Comparison of ENCODE assay signal across 8 mouse cellular contexts in genomic region chr4:150049157-150049513, GRCm38 (mm10). TPM values are rescaled to one million over a fixed set of nuclear protein-coding genes. Genes with fewer than 3 reads are reported as not detected.
DNase-seq lines count a peak whose midpoint lies in the region; ATAC-seq and TF ChIP-seq lines count a peak whose summit lies in the region.

No protein-coding gene starts in this region.

- H3K9me3 ChIP-seq in hindbrain, embryonic 15.5 days = no peaks in the 10 kb centered on the region
- no peaks in the 10 kb centered on the region for H3K9me3 ChIP-seq in midbrain, embryonic 15.5 days

- H3K9ac ChIP-seq in hindbrain, embryonic 15.5 days = peak overlapping the region; percentile 37; the same call in 1 of the 2 replicates
- H3K9ac ChIP-seq in midbrain, embryonic 15.5 days = 0 out of 2 replicates have a peak overlapping the region, but pooled peaks have one; percentile 28

- no peaks in the 10 kb centered on the region for H3K4me1 ChIP-seq in kidney, adult 2 months (ENCODE audit: control insufficient read depth, insufficient read depth, low read length)
- H3K4me1 ChIP-seq in hindbrain, embryonic 15.5 days (replicated peaks) = peaks cover 19% of the 10 kb centered on the region
- H3K4me1 ChIP-seq in midbrain, embryonic 15.5 days = peaks cover 17% of the 10 kb centered on the region

- 35% methylated on average over 15 of the region's 15 CpGs for WGBS in kidney, adult 2 months
- WGBS in hindbrain, embryonic 15.5 days = 25% methylated on average over 15 of the region's 15 CpGs
- WGBS in midbrain, embryonic 15.5 days = 12% methylated on average over 15 of the region's 15 CpGs

- peak overlapping the region; percentile 80 for H3K4me2 ChIP-seq in hindbrain, embryonic 15.5 days
- H3K4me2 ChIP-seq in midbrain, embryonic 15.5 days = peak overlapping the region; percentile 87

- no peaks in the 10 kb centered on the region for H3K36me3 ChIP-seq in kidney, adult 2 months (ENCODE audit: control insufficient read depth, insufficient read depth, low read length)
- no peaks in the 10 kb centered on the region for H3K36me3 ChIP-seq in hindbrain, embryonic 15.5 days
- no peaks in the 10 kb centered on the region for H3K36me3 ChIP-seq in midbrain, embryonic 15.5 days (replicated peaks)

- no peaks in the 10 kb centered on the region for H3K27me3 ChIP-seq in kidney, adult 2 months (replicated peaks; ENCODE audit: control insufficient read depth, insufficient read depth, low read length)
- H3K27me3 ChIP-seq in hindbrain, embryonic 15.5 days = peaks cover 45% of the 10 kb centered on the region
- H3K27me3 ChIP-seq in midbrain, embryonic 15.5 days (replicated peaks) = peaks cover 50% of the 10 kb centered on the region

- no peak for DNase-seq in kidney, adult 2 months
- no peak for DNase-seq in kidney, adult 11 months
- DNase-seq in Muller cell, postnatal 12 days (ENCODE audit: inconsistent ontology term) = peak; percentile 62
- no peak for DNase-seq in MN1 (ENCODE audit: low spot score)
- no peak for DNase-seq in urinary bladder, postnatal 10 days (ENCODE audit: low spot score)
- DNase-seq in natural killer cell, adult 2 months (ENCODE audit: low spot score in 2 of 2) = no peak

- no peak for ATAC-seq in hindbrain, embryonic 15.5 days (ENCODE audit: low FRiP score, low read depth)
- no peak for ATAC-seq in midbrain, embryonic 15.5 days (replicated peaks)

- no peak overlapping the region for H3K27ac ChIP-seq in kidney, adult 2 months (ENCODE audit: insufficient read depth, low read depth, low read length)
- H3K27ac ChIP-seq in hindbrain, embryonic 15.5 days (replicated peaks) = no peak overlapping the region
- no peak overlapping the region for H3K27ac ChIP-seq in midbrain, embryonic 15.5 days

- TF ChIP-seq POLR2A in kidney, adult 2 months (IDR thresholded peaks at IDR 0.05; ENCODE audit: low read depth, low read length) = no peak

- TF ChIP-seq CTCF in kidney, adult 2 months (conservative IDR thresholded peaks at IDR 0.05; ENCODE audit: insufficient read depth, insufficient read length, low read depth, low read length) = no peak

- H3K4me3 ChIP-seq in kidney, adult 2 months (ENCODE audit: insufficient read depth, low read depth, low read length) = peak overlapping the region; percentile 48
- H3K4me3 ChIP-seq in hindbrain, embryonic 15.5 days = peak overlapping the region; percentile 43
- H3K4me3 ChIP-seq in midbrain, embryonic 15.5 days = peak overlapping the region; percentile 40

RNA-seq across cellular contexts. Expression of gene Gpr157, which starts 38.0 kb away (rescaled TPM):
- 0.76 and 1.2 TPM in 2 replicates for polyA plus RNA-seq in kidney, adult 2 months (2012; rRNA removed)
- 0.40 and 0.59 TPM in 2 replicates for polyA plus RNA-seq in hindbrain, embryonic 15.5 days (2015; fragmentation: Nextera tagmentation; extraction: Ambion mirVana)
- polyA plus RNA-seq in midbrain, embryonic 15.5 days (2015; fragmentation: Nextera tagmentation; extraction: Ambion mirVana) = 0.32 and 0.55 TPM in 2 replicates

RNA-seq across cellular contexts. Expression of gene H6pd, which starts 40.3 kb away (rescaled TPM):
- polyA plus RNA-seq in kidney, adult 2 months (2012; rRNA removed) = 137 and 161 TPM in 2 replicates
- polyA plus RNA-seq in hindbrain, embryonic 15.5 days (2015; fragmentation: Nextera tagmentation; extraction: Ambion mirVana) = 3.0 and 3.4 TPM in 2 replicates
- polyA plus RNA-seq in midbrain, embryonic 15.5 days (2015; fragmentation: Nextera tagmentation; extraction: Ambion mirVana) = 2.5 and 3.1 TPM in 2 replicates

Comparison
In these comparisons a context has a peak if more than half of its experiments do, and no peak if none do; other contexts are left out.
1. RNA of gene H6pd, which starts 40.3 kb away (polyA plus RNA-seq): 137 to 161 TPM in kidney, adult 2 months; 3.0 to 3.4 TPM in hindbrain, embryonic 15.5 days and 2.5 to 3.1 TPM in midbrain, embryonic 15.5 days; every median in the first group is over 10 times any median in the second.
2. Peak in every context shown above with its lines, with median percentiles within 50 percentile points of each other: H3K4me3 ChIP-seq.